Mouse (Mus musculus): ENCODE results near the gene Hoxd4.

Gene Hoxd4

GRCm38 (mm10) chr2:74692808-74693431 is 18.8 kb upstream of the Hoxd4 start:
- DNase-seq (ENCODE audit: low spot score), result no peak

- no peak for DNase-seq (ENCODE audit: low spot score)
Measured at GRCm38 (mm10) chr2:74693432-74693827, 18.3 kb upstream of the Hoxd4 start.

- no peak for DNase-seq (ENCODE audit: low spot score)
Measured at GRCm38 (mm10) chr2:74694066-74694465, 17.7 kb upstream of the Hoxd4 start.

DNA sequence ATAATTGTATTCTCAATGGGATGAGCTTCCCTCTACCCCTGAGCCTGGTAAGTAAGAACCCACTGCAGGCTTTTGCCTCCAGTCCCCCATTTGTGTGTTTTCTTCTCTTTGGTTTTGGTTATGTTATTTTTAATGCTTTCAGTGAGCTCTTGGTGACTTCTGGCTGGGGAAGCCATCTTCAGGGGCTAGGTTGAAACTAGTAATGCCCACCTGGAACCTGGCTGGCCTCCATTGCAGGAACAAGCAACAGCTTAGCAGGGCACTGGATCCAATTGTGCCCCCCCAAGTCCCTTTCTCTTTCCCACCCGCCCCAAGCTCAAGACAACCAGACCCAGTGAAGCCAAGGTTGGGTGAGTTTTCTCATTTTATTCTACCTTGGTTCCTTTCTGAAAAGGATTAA is 16.3 kb upstream of the Hoxd4 start:
- no peak for DNase-seq (ENCODE audit: low spot score)

DNA sequence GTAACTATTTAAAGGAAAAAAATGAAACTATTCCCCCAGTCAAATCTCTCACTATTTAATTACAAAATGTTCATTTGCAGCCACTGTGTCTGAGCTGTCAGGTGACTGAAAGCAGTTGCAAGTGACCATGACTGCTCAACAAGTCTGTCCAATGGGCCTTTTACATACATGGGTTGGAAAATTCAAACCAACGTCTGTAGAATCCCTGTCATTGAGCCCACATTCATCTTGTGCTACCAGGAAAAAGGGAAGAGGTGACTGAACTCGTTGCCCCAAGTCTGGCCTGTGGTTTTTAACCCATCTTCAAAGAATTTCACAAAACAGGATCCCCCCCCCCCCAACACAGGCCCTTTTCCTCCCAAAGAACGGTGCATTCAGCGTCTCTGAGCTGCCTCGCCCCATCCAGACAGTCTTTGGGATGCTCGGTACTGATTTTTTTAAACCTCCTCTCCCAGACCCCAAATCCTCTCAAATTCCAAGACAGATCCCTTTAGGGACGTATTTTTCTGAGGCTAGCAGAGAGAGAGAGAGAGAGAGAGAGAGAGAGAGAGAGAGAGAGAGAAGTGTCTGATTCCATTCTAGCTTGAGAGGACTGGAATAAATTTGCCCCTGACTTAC is 15.8 kb upstream of the Hoxd4 start:
- no peak for DNase-seq (ENCODE audit: low spot score)

DNA sequence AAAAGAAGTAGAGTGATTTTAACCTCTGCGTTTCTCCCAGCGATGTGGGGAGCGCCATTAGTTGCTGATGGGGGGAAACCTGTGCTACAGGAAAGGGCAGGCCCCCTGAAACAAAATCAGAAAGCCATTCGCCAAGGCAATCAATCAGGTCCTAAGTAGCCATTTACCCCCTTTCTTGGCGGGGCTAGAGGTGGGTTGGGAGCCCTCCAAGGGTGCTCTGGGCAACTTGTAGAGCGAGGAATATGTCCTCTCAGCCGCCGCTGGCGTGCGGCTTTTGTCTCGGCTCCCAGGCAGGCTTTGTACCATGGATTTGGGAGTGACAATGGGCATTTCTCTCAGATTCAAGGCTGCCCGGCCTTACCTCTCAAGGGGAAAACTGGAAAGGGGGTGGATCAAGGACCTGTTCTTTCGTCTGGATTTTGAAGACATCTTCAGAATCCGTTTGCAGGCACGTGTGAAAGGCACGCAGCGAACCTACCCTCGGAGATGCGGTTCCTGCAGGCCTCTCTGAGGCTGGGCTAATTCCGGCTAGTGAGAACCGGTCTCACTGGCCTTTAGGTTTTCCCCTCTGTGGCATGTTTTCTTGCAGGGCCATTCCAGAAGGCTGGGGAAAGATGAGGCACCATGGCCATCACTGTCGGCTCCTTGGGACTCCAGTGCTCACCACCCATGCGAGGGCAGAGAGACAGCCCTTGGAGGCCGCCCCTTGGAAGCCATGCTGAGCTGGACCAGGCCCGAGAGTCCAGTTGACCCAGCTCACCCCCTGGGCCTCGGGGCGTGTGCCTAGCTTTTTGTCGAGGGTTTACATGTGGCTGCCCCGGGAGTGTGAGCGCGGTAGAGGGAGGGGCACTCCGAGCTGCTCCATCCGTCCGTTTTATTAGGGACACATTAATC is 15.0 kb upstream of the Hoxd4 start:
- no peak for DNase-seq (ENCODE audit: low spot score)

GRCm38 (mm10) chr2:74697567-74698121 is 14.1 kb upstream of the Hoxd4 start, which contains the start of gene Hoxd9:
Gene Hoxd9 (plus strand): TSS chr2:74697727.
- no peak for DNase-seq (ENCODE audit: low spot score)

GRCm38 (mm10) chr2:74698201-74699052 is 13.3 kb upstream of the Hoxd4 start:
- no peak for DNase-seq (ENCODE audit: low spot score)

- DNase-seq (ENCODE audit: low spot score), result no peak
Measured at GRCm38 (mm10) chr2:74699053-74699430, 12.7 kb upstream of the Hoxd4 start.

GRCm38 (mm10) chr2:74699664-74700545 is 11.8 kb upstream of the Hoxd4 start:
- no peak for DNase-seq (ENCODE audit: low spot score)

DNA sequence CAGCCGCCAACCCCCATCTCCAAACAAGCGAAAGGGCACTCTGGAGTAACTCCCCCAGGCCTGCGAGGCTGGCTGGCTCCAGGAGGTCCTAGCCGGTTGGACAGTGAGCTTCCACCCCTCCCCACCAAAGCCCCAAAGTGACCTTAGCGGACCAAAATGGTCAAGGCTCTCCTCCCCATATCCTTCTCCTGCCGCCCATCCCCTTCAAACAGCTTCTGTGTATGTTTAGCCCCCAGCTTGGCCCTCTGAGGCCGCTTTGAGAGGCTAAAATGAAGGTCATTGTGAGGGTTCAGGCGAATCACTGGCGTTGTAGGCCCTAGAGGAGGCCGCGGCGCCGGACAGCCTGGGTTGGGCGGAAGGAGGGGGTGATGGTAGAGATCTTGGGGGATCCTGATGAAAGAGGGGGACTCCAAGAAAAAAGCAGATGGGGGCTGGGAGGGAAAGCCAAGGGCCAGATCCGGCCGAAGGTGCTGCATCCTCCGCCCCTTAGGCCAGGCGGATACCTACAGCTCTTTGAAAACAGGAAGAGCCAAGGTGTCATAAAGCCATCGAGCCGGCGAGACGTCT is 11.1 kb upstream of the Hoxd4 start:
- no peak for DNase-seq (ENCODE audit: low spot score)

GRCm38 (mm10) chr2:74701949-74702819 is 9.5 kb upstream of the Hoxd4 start:
- no peak for DNase-seq (ENCODE audit: low spot score)

- no peak for DNase-seq (ENCODE audit: low spot score)
Measured at GRCm38 (mm10) chr2:74702820-74703219, 8.9 kb upstream of the Hoxd4 start.

GRCm38 (mm10) chr2:74703317-74703716 is 8.4 kb upstream of the Hoxd4 start:
- DNase-seq (ENCODE audit: low spot score), result no peak

DNA sequence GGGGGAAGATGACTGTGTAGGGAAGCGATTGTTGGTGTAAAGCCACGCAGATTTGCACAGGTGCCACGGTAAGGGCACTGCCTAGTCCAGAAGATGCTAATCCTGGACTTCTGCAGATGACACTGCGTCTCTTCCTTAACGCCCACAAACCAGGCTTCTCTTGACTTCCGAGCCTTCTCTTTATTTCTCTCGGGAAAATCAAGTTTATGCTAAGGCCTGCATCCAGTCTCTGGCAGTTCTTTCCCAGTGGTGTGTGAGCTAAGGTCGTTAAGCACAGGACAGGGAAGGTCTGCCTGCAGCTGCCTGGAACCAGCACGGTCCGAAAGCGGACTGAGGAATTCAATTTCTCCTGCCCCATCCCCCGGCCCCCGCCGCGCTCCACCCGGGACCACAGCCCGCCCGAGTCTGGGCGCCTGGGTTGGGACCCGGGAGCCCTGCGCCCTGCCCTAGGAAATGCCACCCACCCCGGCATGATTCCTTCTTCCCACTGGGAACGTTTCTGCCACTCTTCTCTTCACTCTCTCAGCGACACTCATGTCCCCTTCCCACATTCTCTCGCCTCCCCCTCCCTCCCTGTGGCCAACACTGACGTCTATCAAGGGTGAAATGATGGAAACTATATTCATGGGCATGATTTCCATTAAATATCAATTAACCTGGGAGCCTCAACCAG is 7.9 kb upstream of the Hoxd4 start:
- DNase-seq (ENCODE audit: low spot score), result no peak

- peak; percentile 72 for DNase-seq (ENCODE audit: low spot score)
Measured at GRCm38 (mm10) chr2:74704393-74704998, 7.2 kb upstream of the Hoxd4 start, which contains the start of gene Hoxd8. Gene Hoxd8 (plus strand): TSS chr2:74704615.

DNA sequence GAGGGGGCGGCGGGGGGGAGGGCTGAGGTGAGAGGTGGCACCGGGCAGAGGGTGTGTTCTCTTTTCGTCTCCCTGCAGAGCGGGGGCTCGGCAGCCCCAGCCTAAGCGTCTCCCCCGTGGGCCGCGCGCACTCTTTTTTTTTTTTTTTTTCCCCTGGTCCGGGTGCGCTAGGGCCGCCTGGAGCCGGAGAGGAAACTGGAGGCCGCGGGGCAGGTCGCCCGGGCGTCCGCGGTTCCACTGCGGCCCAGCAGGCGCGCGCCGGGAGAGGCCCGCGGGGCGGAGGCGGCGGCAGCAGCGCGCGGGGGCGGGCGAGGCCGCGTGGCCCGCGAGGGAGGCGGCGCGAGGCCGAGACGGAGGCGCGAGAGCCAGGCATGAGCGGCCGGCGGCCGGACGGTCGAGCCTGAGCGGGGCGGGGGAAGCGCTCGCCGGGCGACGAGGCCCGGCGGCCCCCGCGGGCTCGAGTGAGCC is 6.7 kb upstream of the Hoxd4 start:
- DNase-seq (ENCODE audit: low spot score), result no peak

- no peak for DNase-seq (ENCODE audit: low spot score)
Measured at GRCm38 (mm10) chr2:74705467-74706089, 6.2 kb upstream of the Hoxd4 start.

Data from ovary, adult 18-20 months (tissue).